In genomic region chr10:39371467-39371866, GRCm38 (mm10) we compare ENCODE assay signal across 8 mouse cellular contexts. TPM values are rescaled to one million over a fixed set of nuclear protein-coding genes. Genes with fewer than 3 reads are reported as not detected.
DNase-seq lines count a peak whose midpoint lies in the region; ATAC-seq and TF ChIP-seq lines count a peak whose summit lies in the region.

No protein-coding gene starts in this region.

- no peaks in the 10 kb centered on the region for H3K36me3 ChIP-seq in heart, embryonic 15.5 days
- no peaks in the 10 kb centered on the region for H3K36me3 ChIP-seq in hindbrain, embryonic 13.5 days
- no peaks in the 10 kb centered on the region for H3K36me3 ChIP-seq in midbrain, postnatal 0 days (ENCODE audit: insufficient read depth, low read length)

- no peak overlapping the region for H3K27ac ChIP-seq in heart, embryonic 15.5 days
- peak overlapping the region; percentile 99 for H3K27ac ChIP-seq in hindbrain, embryonic 13.5 days
- no peak overlapping the region for H3K27ac ChIP-seq in midbrain, postnatal 0 days (ENCODE audit: low read depth, low read length)

- peak overlapping the region; percentile 81 for H3K4me3 ChIP-seq in heart, embryonic 15.5 days
- H3K4me3 ChIP-seq in hindbrain, embryonic 13.5 days = peak overlapping the region; percentile 98
- peak overlapping the region; percentile 100 for H3K4me3 ChIP-seq in midbrain, postnatal 0 days (ENCODE audit: low read depth, low read length)

- WGBS in heart, embryonic 15.5 days = 49% methylated on average over 2 of the region's 2 CpGs
- 43% methylated on average over 2 of the region's 2 CpGs for WGBS in hindbrain, embryonic 13.5 days
- 37% methylated on average over 2 of the region's 2 CpGs for WGBS in midbrain, postnatal 0 days

- ATAC-seq in heart, embryonic 15.5 days (replicated peaks; ENCODE audit: insufficient number of reproducible peaks, insufficient read depth, low FRiP score, low read depth) = no peak
- peak; percentile 55 for ATAC-seq in activated CD4-positive, CD25-positive, alpha-beta regulatory T cell, adult 4 months
- no peak for ATAC-seq in hindbrain, embryonic 13.5 days (ENCODE audit: low FRiP score)
- no peak for ATAC-seq in midbrain, postnatal 0 days (ENCODE audit: low FRiP score)
- no peak for ATAC-seq in megakaryocyte-erythroid progenitor cell, adult 5-6 weeks (replicated peaks; ENCODE audit: low FRiP score, low TSS enrichment, poor library complexity, severe bottlenecking)

- H3K4me2 ChIP-seq in heart, embryonic 15.5 days = peak overlapping the region; percentile 94
- peak overlapping the region; percentile 63 for H3K4me2 ChIP-seq in hindbrain, embryonic 13.5 days
- H3K4me2 ChIP-seq in midbrain, postnatal 0 days (ENCODE audit: low read depth, low read length, poor library complexity, severe bottlenecking) = peak overlapping the region; percentile 77

- peaks cover 32% of the 10 kb centered on the region for H3K4me1 ChIP-seq in heart, embryonic 15.5 days (replicated peaks)
- H3K4me1 ChIP-seq in hindbrain, embryonic 13.5 days (replicated peaks) = peaks cover 61% of the 10 kb centered on the region
- H3K4me1 ChIP-seq in midbrain, postnatal 0 days (ENCODE audit: insufficient read depth, low read length) = peaks cover 28% of the 10 kb centered on the region

- H3K9ac ChIP-seq in heart, embryonic 15.5 days = no peak overlapping the region
- peak overlapping the region; percentile 100 for H3K9ac ChIP-seq in hindbrain, embryonic 13.5 days
- peak overlapping the region; percentile 100 for H3K9ac ChIP-seq in midbrain, postnatal 0 days (replicated peaks; ENCODE audit: low read length, poor library complexity, severe bottlenecking)

- no peaks in the 10 kb centered on the region for H3K9me3 ChIP-seq in heart, embryonic 15.5 days (replicated peaks)
- H3K9me3 ChIP-seq in hindbrain, embryonic 13.5 days = no peaks in the 10 kb centered on the region
- no peaks in the 10 kb centered on the region for H3K9me3 ChIP-seq in midbrain, postnatal 0 days (ENCODE audit: low read length)

- no peak for DNase-seq in heart, postnatal 4 days
- no peak for DNase-seq in midbrain, postnatal 0 days (ENCODE audit: low spot score)
- DNase-seq in kidney, postnatal 14 days = no peak
- DNase-seq in kidney, adult 18-20 months = no peak

- H3K27me3 ChIP-seq in heart, embryonic 15.5 days = no peaks in the 10 kb centered on the region
- no peaks in the 10 kb centered on the region for H3K27me3 ChIP-seq in hindbrain, embryonic 13.5 days
- no peaks in the 10 kb centered on the region for H3K27me3 ChIP-seq in midbrain, postnatal 0 days (ENCODE audit: insufficient read depth, low read length)

- TF ChIP-seq CTCF in midbrain, postnatal 0 days (IDR thresholded peaks at IDR 0.05) = no peak

RNA-seq across cellular contexts. Expression of gene Fyn, which starts 2.8 kb away (rescaled TPM):
- 12.7 and 17.2 TPM in 2 replicates for polyA plus RNA-seq in heart, embryonic 15.5 days (2015; fragmentation: Nextera tagmentation; extraction: Ambion mirVana)
- 10 to 100 TPM; 51.2 to 53.0 TPM for total RNA-seq in heart, postnatal 4 days (2021)
- polyA plus RNA-seq in activated CD4-positive, CD25-positive, alpha-beta regulatory T cell, adult 4 months (2017; shearing (Covaris generic)) = 100 to 1,000 TPM in 1 of 2 experiments, 10 to 100 TPM in 1; 78.3 to 103 TPM
- 68.3 and 71.0 TPM in 2 replicates for polyA plus RNA-seq in hindbrain, embryonic 13.5 days (2015; fragmentation: Nextera tagmentation; extraction: Ambion mirVana)
- total RNA-seq in midbrain, postnatal 0 days (2014; rRNA removed) = 121 and 133 TPM in 2 replicates
- polyA plus RNA-seq in midbrain, postnatal 0 days (2015; fragmentation: Nextera tagmentation; extraction: Ambion mirVana) = 75.6 and 82.9 TPM in 2 replicates
- total RNA-seq in megakaryocyte-erythroid progenitor cell, adult 5-6 weeks (2014; fragmentation: Nextera tagmentation) = 10.7 and 16.5 TPM in 2 replicates
- 29.4 and 37.7 TPM in 2 replicates for total RNA-seq in megakaryocyte-erythroid progenitor cell, adult 5-6 weeks (2017)
